Mouse (Mus musculus): Measurements from ENCODE around the gene Gca.

- TF ChIP-seq CTCF (IDR thresholded peaks at IDR 0.05; ENCODE audit: low read depth) (peak; percentile 75), EP300 (optimal IDR thresholded peaks at IDR 0.05) (no peak)
Observed at GRCm38 (mm10) chr2:62627728-62628127, 36.4 kb upstream of the Gca start.

Data from stomach, postnatal 0 days (tissue).